Mouse (Mus musculus) intestine, postnatal 0 days (tissue): ENCODE measurements around the gene Ufc1. TPM values are rescaled to one million over a fixed set of nuclear protein-coding genes. Genes with fewer than 3 reads are reported as not detected.

Experiments
- ATAC-seq: fragments of 200-750 bp; cut with Nextera tagmentation; 2 replicates; pipeline ENCODE4 v1.8.0; 2017; ENCODE audit warnings: mild to moderate bottlenecking, moderate TSS enrichment, moderate library complexity
- H3K27ac ChIP-seq: fragments of 300-500 bp; sonication (generic); 2 replicates; pipeline ENCODE4 v1.5.1; 2014; ENCODE audit warnings: mild to moderate bottlenecking, low read depth, low read length, moderate library complexity
- H3K27me3 ChIP-seq: fragments of 300-500 bp; sonication (generic); replicated peaks from 2 replicates; pipeline ENCODE4 v1.6.1; 2014; ENCODE audit warnings: low read length, mixed read lengths; ENCODE audit not compliant: control insufficient read depth, insufficient read depth
- H3K36me3 ChIP-seq: fragments of 300-500 bp; sonication (generic); 2 replicates; pipeline ENCODE4 v1.6.1; 2014; ENCODE audit warnings: mild to moderate bottlenecking, moderate library complexity; ENCODE audit not compliant: control insufficient read depth, insufficient read depth
- H3K4me1 ChIP-seq: fragments of 300-500 bp; sonication (generic); replicated peaks from 2 replicates; pipeline ENCODE4 v1.6.1; 2014; ENCODE audit warnings: antibody characterized with exemption, low read length, mixed read lengths; ENCODE audit not compliant: control insufficient read depth, insufficient read depth
- H3K4me2 ChIP-seq: fragments of 300-500 bp; sonication (generic); replicated peaks from 2 replicates; pipeline ENCODE4 v1.6.1; 2014; ENCODE audit warnings: low read depth, mild to moderate bottlenecking, moderate library complexity
- H3K4me3 ChIP-seq: fragments of 300-500 bp; sonication (generic); 2 replicates; pipeline ENCODE4 v1.5.1; 2014; ENCODE audit warnings: low read depth, low read length
- H3K9ac ChIP-seq: fragments of 300-500 bp; sonication (generic); 2 replicates; pipeline ENCODE4 v1.6.1; 2014; ENCODE audit warnings: mild to moderate bottlenecking, low read depth, low read length
- H3K9me3 ChIP-seq: fragments of 300-500 bp; sonication (generic); 2 replicates; pipeline ENCODE4 v1.6.1; 2016; ENCODE audit warnings: mixed run types; ENCODE audit not compliant: control insufficient read depth
- CTCF ChIP-seq: sonication (generic); IDR thresholded peaks from 2 replicates; pipeline ENCODE4 v1.5.1; 2016; ENCODE audit warnings: low read depth, mild to moderate bottlenecking, control low read depth, antibody characterized with exemption, moderate library complexity
- WGBS: fragments of 180-500 bp; shearing (Covaris S2); extraction: QIAGEN DNeasy Blood & Tissue Kit; methylation state at CpG from one replicate; pipeline ENCODE4 v1.1.7; 2014; 5-methylcytosine and 5-hydroxymethylcytosine counted together
- polyA plus RNA-seq: library from polyadenylated mRNA; unstranded; fragments of >200 nt; fragmentation: Nextera tagmentation; extraction: Ambion mirVana; gene quantifications from 2 replicates; pipeline ENCODE4 v1.2.1, GENCODE M21; 2015

The Ufc1 gene
- polyA plus RNA-seq, 1 experiment from 2014 or later, result 117 TPM

DNA sequence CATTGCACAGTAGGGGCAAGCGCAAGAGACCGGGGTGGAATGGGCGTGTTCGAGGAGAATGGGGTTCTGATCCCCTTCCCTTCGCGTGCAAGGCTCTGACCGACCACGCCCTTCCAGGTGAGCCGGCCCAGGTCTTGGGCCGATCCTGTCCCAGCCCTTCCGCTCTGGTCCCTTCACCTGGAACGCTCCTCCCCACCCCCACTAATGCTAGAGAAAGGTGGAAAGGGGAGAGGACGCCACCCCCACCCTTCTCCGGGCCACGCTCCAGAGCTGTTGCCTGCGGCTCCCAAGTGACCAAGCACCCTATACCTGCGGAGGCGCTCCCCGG, 24.3 kb downstream of the Ufc1 start:
- peak overlapping the region; percentile 70 for H3K9ac ChIP-seq
- peaks cover 32% of the 10 kb centered on the region for H3K36me3 ChIP-seq
- 0 out of 2 replicates have a peak, but pooled peaks cover 4% of the 10 kb centered on the region for H3K4me1 ChIP-seq
- H3K4me2 ChIP-seq, result peak overlapping the region; percentile 97
- WGBS, result under 1% methylated on average over 19 of the region's 19 CpGs
- H3K9me3 ChIP-seq, result no peaks in the 10 kb centered on the region
- peak overlapping the region; percentile 93 for H3K4me3 ChIP-seq
- no peak for TF ChIP-seq CTCF
- H3K27me3 ChIP-seq, result no peaks in the 10 kb centered on the region
- peak overlapping the region; percentile 74 for H3K27ac ChIP-seq
- ATAC-seq, result peak; percentile 70

DNA sequence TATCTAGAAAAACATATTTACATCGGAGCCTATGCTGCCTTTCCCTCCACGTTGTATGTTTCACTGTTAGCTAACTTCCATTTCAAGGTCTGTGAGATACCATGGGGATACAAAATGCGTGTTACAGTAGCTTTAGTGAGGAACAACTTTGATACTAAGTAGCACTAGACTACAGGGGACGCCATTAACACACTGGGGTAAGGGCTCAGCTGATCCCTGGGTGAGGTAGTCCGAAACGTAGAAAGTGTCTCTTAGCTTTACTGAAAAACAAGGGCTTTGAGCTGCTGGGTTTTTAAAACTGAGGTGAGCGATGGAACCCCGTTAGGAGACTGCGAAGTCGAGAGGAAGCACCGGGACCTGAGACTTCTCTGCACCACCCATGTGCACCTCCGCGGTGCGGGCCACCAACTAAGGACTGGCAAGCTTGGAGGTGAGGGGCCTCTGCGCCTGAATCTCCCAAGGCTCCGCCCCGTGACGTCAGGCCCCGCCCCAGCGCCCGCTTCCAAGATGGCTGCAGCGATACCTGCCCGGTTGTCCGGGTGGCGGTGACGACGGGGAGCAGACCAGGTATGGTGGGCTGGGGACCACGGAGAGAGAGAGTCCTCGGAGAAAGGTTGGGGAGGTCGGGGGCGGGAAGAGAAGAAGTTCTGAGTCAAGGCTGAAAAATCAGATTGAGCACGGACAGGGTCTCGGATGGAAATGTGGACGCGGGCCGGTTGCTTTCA, 24.8 kb downstream of the Ufc1 start, which contains the start of gene B4galt3:
Gene B4galt3, plus strand, starts transcription at position 481 of the 725 bp plus-strand sequence.
- peak within 1 kb of the TSS; percentile 97 for H3K4me2 ChIP-seq
- ATAC-seq, result peak; percentile 92
- WGBS, result 3% methylated on average over 36 of the region's 36 CpGs

DNA sequence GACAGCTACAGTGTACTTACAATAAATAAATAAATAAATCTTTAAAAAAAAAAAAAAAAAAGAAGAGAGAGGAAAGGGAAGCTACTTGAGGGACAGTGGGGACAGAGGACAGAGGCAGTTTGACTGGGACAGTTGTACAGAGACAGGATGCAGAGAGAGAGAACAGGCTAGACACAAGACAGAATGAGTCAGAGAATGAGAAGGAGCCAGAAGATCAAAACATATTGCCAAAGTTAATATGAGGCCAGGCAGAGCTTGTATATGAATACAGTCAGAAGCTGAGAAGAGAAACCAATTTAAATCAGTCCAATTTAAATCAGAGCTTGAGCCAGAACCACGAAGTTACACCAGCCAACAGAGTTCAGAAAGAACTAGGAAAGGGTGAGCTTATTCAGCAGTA, 26.5 kb downstream of the Ufc1 start:
- 61% methylated on average over 1 of the region's 1 CpGs for WGBS
- H3K4me2 ChIP-seq, result no peak overlapping the region
- no peak for TF ChIP-seq CTCF
- H3K9me3 ChIP-seq, result no peaks in the 10 kb centered on the region
- H3K27ac ChIP-seq, result no peak overlapping the region
- no peaks in the 10 kb centered on the region for H3K27me3 ChIP-seq
- no peak overlapping the region for H3K9ac ChIP-seq
- H3K36me3 ChIP-seq, result peaks cover 11% of the 10 kb centered on the region
- no peak for ATAC-seq
- H3K4me3 ChIP-seq, result no peak overlapping the region
- H3K4me1 ChIP-seq, result 0 out of 2 replicates have a peak, but pooled peaks cover 4% of the 10 kb centered on the region

More for the DNA sequence above, 24.8 kb downstream of the Ufc1 start, which contains the start of gene B4galt3:
- H3K36me3 ChIP-seq, result peaks cover 26% of the 10 kb centered on the region
- peak within 1 kb of the TSS; percentile 74 for H3K27ac ChIP-seq
- H3K9ac ChIP-seq, result peak within 1 kb of the TSS; percentile 70
- 0 out of 2 replicates have a peak, but pooled peaks cover 4% of the 10 kb centered on the region for H3K4me1 ChIP-seq
- H3K9me3 ChIP-seq, result no peaks in the 10 kb centered on the region
- peak within 1 kb of the TSS; percentile 93 for H3K4me3 ChIP-seq
- TF ChIP-seq CTCF, result no peak
- no peaks in the 10 kb centered on the region for H3K27me3 ChIP-seq

DNA sequence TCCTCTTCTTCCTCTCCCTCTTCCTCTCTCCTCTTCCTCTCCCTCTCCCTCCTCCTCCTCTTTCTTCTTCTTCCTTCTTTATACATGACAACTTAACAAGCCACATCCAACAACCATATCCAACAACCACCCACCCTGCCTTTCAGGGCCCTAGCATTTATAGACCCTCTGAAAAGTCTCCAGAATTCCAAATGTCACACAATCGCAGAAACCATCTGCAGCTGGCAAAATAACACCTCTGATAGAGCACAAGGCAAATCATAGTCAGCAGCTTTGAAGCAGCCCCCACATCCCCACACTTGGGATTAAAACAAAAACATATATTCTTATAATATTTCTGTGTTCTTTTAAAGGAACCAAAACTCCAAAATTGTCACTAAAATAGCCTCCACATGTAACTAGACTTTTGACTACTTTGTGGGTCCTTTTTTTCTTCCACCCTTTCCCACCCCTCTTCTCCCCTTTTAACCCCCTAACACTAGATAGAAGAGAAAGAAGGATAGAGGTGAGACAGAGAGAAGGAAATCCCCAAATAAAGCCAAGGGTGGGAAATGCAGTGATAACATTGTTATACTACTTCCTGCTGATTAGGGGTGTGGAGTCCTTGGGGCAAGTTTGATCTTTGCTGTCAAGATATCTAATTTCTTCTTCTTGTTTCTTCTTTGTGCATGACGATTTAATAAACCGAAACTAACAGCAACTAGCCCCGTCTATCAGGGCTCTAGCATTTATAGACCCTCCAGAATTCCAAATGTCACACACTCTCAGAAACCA, 28.7 kb downstream of the Ufc1 start:
- no peaks in the 10 kb centered on the region for H3K36me3 ChIP-seq
- H3K27ac ChIP-seq, result no peak overlapping the region
- 41% methylated on average over 4 of the region's 4 CpGs for WGBS
- no peak for ATAC-seq
- no peaks in the 10 kb centered on the region for H3K27me3 ChIP-seq
- H3K9me3 ChIP-seq, result no peaks in the 10 kb centered on the region
- TF ChIP-seq CTCF, result no peak
- no peak overlapping the region for H3K4me2 ChIP-seq
- H3K4me3 ChIP-seq, result no peak overlapping the region
- no peak overlapping the region for H3K9ac ChIP-seq
- H3K4me1 ChIP-seq, result peaks cover 5% of the 10 kb centered on the region; the same call in 1 of the 2 replicates

- H3K36me3 ChIP-seq, result no peaks in the 10 kb centered on the region
- H3K9me3 ChIP-seq, result no peaks in the 10 kb centered on the region
- peak overlapping the region; percentile 64; the same call in 1 of the 2 replicates for H3K27ac ChIP-seq
- no peak overlapping the region for H3K4me3 ChIP-seq
- TF ChIP-seq CTCF, result peak; percentile 53
- ATAC-seq, result 0 out of 2 replicates have a peak, but pooled peaks have one; percentile 5
- no peak overlapping the region for H3K4me2 ChIP-seq
- peaks cover 4% of the 10 kb centered on the region; the same call in 1 of the 2 replicates for H3K4me1 ChIP-seq
- 74% methylated on average over 3 of the region's 3 CpGs for WGBS
- no peaks in the 10 kb centered on the region for H3K27me3 ChIP-seq
- H3K9ac ChIP-seq, result no peak overlapping the region
These were observed 31.0 kb downstream of the Ufc1 start for GRCm38 (mm10) chr1:171263666-171264461.
